Mouse (Mus musculus): ENCODE results near the gene Tfpt.
"Not testable (repeated sequence)": the region's sequence is repeated elsewhere in the genome, so short reads cannot be mapped to it uniquely, and the experiment has no call there.

Tfpt gene

GRCm38 (mm10) chr7:3616389-3617241 is 13.1 kb downstream of the Tfpt start:
- no peak for DNase-seq (ENCODE audit: low spot score)

- DNase-seq (ENCODE audit: low spot score): no peak
Observed at GRCm38 (mm10) chr7:3616057-3616388, 13.7 kb downstream of the Tfpt start, which contains the start of gene Oscar. Gene Oscar, minus strand, starts transcription at chr7:3616157.

GRCm38 (mm10) chr7:3614021-3614420 is 15.7 kb downstream of the Tfpt start:
- no peak for DNase-seq (ENCODE audit: low spot score)

DNA sequence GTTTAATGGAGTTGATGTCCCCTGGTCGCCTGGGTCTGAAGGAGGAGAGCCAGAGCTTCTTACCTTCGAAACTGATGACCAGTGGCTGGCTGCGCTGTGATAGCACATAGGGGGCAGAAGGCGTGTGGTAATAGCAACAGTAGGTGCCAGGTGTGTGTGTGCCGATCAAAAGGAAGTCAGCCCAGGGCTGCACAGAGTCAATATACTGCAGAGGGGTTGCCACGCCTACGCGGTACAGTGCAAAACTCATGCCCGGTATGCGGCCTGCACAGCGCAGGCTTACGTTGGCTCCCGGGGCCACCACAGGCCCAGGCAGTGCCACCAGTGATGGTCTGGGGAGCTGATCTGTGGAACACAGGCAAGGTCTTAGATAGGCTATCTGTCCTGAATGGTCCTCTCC is 18.7 kb downstream of the Tfpt start:
- DNase-seq (ENCODE audit: low spot score): no peak

GRCm38 (mm10) chr7:3610437-3610836 is 19.3 kb downstream of the Tfpt start:
- DNase-seq (ENCODE audit: low spot score): no peak

- DNase-seq (ENCODE audit: low spot score): peak; percentile 57
Observed at GRCm38 (mm10) chr7:3609082-3609481, 20.6 kb downstream of the Tfpt start.

DNA sequence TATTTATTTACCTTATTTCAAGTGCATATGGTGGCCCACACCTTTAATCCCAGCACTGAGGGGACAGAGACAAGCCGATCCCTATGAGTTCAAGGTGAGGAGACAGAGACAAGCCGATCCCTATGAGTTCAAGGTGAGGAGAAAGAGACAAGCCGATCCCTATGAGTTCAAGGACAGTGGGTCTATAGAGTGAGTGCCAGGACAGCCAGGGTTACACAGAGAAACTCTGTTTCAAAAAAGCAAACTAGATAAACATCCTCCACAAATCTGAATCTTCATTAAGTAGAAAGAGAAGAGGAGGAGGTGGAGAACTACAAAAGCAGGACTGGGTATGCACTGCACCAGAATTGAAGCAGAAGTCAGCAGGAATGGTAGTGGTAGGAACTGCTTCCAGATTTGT is 21.1 kb downstream of the Tfpt start:
- DNase-seq (ENCODE audit: low spot score): no peak

- DNase-seq (ENCODE audit: low spot score): no peak
Observed at GRCm38 (mm10) chr7:3607391-3607790, 22.3 kb downstream of the Tfpt start.

- no peak for DNase-seq (ENCODE audit: low spot score)
Observed at GRCm38 (mm10) chr7:3606798-3607197, 22.9 kb downstream of the Tfpt start.

DNA sequence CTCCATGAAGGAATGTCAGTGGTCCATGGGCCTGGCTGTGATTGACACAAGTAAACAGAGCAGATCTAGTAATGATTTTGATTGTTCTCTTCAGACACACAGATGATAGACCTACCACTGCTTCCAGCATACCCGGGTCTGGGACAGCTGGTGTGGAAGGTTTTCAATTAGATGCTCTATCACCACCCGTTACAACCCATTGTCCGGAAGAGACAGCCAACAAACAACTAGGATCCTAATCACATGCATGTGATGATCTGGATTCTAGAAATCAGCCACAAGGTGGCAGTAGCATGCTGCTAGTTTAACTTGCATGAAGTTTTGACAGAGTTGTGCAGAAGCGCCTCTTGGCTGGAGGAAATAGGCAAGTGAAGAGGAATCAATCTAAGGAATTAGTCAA is 28.6 kb downstream of the Tfpt start:
- DNase-seq (ENCODE audit: low spot score): peak; percentile 23

DNA sequence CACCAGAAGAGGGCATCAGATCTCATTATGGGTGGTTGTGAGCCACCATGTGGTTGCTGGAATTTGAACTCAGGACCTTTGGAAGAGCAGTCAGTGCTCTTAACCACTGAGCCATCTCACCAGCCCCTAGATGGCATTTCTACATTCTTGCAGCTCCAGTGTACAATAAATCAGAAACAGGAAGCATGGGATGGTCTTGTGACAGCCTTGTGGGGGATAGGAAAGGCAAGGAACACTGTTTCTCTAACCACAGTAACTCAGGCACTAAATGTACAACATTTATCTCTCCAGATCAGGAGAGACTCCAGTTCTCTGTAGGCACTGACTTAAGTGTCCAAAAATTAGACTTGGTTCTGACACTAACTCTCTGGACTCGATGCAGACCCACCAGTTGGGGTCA is 32.0 kb downstream of the Tfpt start:
- DNase-seq (ENCODE audit: low spot score): not testable (repeated sequence)

- DNase-seq (ENCODE audit: low spot score): no peak
Observed at GRCm38 (mm10) chr7:3595146-3595545, 34.6 kb downstream of the Tfpt start.

DNA sequence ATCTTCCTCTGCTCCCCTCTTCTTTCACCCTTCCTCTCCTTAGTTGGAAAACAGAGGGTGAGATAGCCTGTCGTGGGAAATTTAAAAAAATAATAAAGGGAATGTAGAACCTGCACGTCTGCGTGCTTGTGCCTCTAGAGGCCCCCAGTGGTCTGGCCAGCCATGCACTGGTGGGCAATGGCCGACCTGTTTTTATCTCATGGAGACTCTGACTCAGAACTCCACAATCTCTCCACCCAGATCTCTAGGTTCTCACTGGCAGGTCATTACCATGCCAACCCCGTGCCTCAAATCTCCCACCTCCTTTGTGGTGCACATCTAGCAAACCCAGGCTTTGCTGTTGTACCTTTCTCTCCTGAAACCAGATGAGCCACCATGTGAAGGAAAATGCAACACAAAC is 35.0 kb downstream of the Tfpt start:
- DNase-seq (ENCODE audit: low spot score): no peak

- no peak for DNase-seq (ENCODE audit: low spot score)
Observed at GRCm38 (mm10) chr7:3593855-3594254, 35.9 kb downstream of the Tfpt start.

- DNase-seq (ENCODE audit: low spot score): no peak
Observed at GRCm38 (mm10) chr7:3591534-3591933, 38.2 kb downstream of the Tfpt start.

GRCm38 (mm10) chr7:3590550-3590949 is 39.2 kb downstream of the Tfpt start:
- DNase-seq (ENCODE audit: low spot score): no peak

- no peak for DNase-seq (ENCODE audit: low spot score)
Observed at GRCm38 (mm10) chr7:3587292-3587691, 42.4 kb downstream of the Tfpt start.

GRCm38 (mm10) chr7:3586255-3586654 is 43.5 kb downstream of the Tfpt start:
- no peak for DNase-seq (ENCODE audit: low spot score)

- DNase-seq (ENCODE audit: low spot score): no peak
Observed at GRCm38 (mm10) chr7:3585763-3586162, 44.0 kb downstream of the Tfpt start.

DNA sequence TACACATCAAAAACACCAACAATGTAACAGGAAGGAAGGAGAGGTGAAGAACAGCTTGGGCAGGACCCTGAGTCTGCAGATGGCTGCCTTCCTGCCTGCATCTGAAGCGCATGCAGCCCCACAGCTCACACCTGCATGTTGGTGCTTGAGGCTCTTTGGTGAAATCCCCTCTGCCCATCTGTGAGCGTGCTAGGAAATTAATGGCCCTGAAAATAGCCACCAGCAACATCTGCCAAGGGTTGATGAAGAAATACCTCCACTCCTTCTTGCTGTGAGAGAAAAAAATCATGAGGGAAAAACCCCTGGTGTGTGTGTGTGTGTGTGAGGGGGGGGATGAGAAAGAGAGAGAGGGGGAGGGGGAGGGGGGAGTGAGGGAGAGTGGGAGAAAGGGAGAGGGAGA is 49.7 kb downstream of the Tfpt start:
- no peak for DNase-seq (ENCODE audit: low spot score)

DNA sequence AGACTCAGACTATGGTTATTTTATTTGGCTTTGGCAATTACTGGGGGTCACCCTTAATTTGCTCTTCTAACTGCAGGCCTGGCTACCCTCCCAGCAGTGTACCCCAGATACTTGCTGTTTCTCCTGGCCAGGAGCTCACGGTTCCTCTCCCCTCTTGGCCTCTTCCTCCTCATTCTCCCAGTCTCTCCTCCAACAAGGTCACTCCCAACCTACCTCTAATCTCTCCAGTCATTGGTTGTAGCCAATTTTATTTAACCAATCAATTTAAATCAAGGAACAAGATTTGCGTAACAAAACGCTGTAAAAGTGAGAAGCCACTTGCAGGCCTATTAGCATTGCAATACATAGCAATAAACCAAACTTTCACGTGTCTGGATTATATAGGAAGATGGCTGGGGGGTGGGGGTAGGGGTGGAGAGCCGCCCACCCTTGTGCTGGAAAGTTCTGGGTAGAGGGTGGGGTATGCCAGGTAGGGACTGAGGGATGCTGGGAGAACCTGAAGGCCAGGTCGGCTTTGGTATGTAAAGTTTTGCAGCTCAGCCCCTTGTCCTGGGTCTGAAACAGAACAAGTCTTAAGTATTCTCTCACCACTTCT is 50.7 kb downstream of the Tfpt start:
- no peak for DNase-seq (ENCODE audit: low spot score)

- DNase-seq (ENCODE audit: low spot score): no peak
Observed at GRCm38 (mm10) chr7:3578196-3578595, 51.5 kb downstream of the Tfpt start.

DNA sequence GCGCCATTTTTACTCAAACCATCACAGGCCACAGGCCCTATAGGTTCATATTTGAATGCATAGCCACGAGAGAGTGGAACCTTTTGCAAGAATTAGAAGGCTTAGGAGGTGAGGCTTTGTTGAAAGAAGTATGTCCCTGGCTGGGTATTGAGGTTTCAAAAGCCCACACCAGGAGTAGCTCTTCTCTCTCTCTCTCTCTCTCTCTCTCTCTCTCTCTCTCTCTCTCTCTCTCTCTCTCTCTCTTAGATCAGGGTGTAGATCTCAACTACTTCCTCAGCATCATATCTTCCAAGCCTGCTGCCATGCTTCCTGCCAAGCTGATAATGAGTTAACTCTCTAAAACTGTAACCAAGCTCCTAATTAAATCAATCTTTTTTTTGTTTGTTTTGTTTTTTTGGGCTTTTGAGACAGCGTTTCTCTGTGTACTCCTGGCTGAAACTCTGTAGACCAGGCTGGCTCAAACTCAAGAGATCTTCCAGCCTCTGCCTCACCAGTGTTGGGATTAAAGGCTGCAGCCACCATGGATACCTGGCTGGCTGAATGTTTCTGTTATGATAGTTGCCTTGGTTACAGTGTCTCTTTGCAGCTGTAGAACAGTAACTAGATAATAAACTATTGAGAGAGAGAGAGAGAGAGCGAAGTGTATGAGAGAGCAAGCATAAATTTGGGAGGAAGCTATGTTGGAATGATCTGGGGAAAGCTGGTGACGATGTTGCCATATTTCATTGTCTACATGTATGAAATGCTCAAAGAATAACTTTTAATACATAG is 53.2 kb downstream of the Tfpt start:
- DNase-seq (ENCODE audit: low spot score): no peak
